Mouse (Mus musculus) forebrain, embryonic 13.5 days (tissue): Measurements from ENCODE around the gene Mogs. TPM values are rescaled to one million over a fixed set of nuclear protein-coding genes. Genes with fewer than 3 reads are reported as not detected.

Source experiments
- ATAC-seq: fragments of 200-750 bp; cut with Nextera tagmentation; 2 replicates; pipeline ENCODE4 v1.8.0; 2017
- H3K27ac ChIP-seq: fragments of 300-500 bp; sonication (generic); 2 replicates; pipeline ENCODE4 v1.5.1; 2015; ENCODE audit warnings: inconsistent platforms, mild to moderate bottlenecking, moderate library complexity
- H3K27me3 ChIP-seq: fragments of 300-500 bp; sonication (generic); 2 replicates; pipeline ENCODE4 v1.6.1; 2015; ENCODE audit warnings: mild to moderate bottlenecking, inconsistent platforms
- H3K36me3 ChIP-seq: fragments of 300-500 bp; sonication (generic); 2 replicates; pipeline ENCODE4 v1.6.1; 2015; ENCODE audit warnings: mild to moderate bottlenecking, inconsistent platforms; ENCODE audit not compliant: poor library complexity, severe bottlenecking
- H3K4me1 ChIP-seq: fragments of 300-500 bp; sonication (generic); 2 replicates; pipeline ENCODE4 v1.6.1; 2015; ENCODE audit warnings: inconsistent platforms
- H3K4me2 ChIP-seq: fragments of 300-500 bp; sonication (generic); 2 replicates; pipeline ENCODE4 v1.6.1; 2015; ENCODE audit warnings: inconsistent platforms, mild to moderate bottlenecking, moderate library complexity
- H3K4me3 ChIP-seq: fragments of 300-500 bp; sonication (generic); 2 replicates; pipeline ENCODE4 v1.5.1; 2015; ENCODE audit warnings: mild to moderate bottlenecking, inconsistent platforms
- H3K9ac ChIP-seq: fragments of 300-500 bp; sonication (generic); 2 replicates; pipeline ENCODE4 v1.6.1; 2015; ENCODE audit warnings: mild to moderate bottlenecking, inconsistent platforms
- H3K9me3 ChIP-seq: fragments of 300-500 bp; sonication (generic); replicated peaks from 2 replicates; pipeline ENCODE4 v1.6.1; 2016; ENCODE audit warnings: inconsistent platforms
- WGBS: fragments of 180-500 bp; shearing (Covaris S2); methylation state at CpG from one replicate; pipeline ENCODE4 v1.1.7; 2015; 5-methylcytosine and 5-hydroxymethylcytosine counted together
- polyA plus RNA-seq: library from polyadenylated mRNA; unstranded; fragments of >200 nt; fragmentation: Nextera tagmentation; extraction: Ambion mirVana; gene quantifications from 2 replicates; pipeline ENCODE4 v1.2.1, GENCODE M21; 2015

Gene Mogs
- polyA plus RNA-seq, 1 experiment from 2014 or later, result 19.2 TPM

- peak overlapping the region; percentile 87 for H3K27ac ChIP-seq
- H3K9ac ChIP-seq, result peak overlapping the region; percentile 84
- H3K9me3 ChIP-seq, result no peaks in the 10 kb centered on the region
- H3K4me1 ChIP-seq, result peaks cover 21% of the 10 kb centered on the region
- peak; percentile 94 for ATAC-seq
- under 1% methylated on average over 46 of the region's 46 CpGs for WGBS
- H3K4me2 ChIP-seq, result peak overlapping the region; percentile 97
- peaks cover 51% of the 10 kb centered on the region for H3K27me3 ChIP-seq
- peaks cover 29% of the 10 kb centered on the region for H3K36me3 ChIP-seq
- peak overlapping the region; percentile 79 for H3K4me3 ChIP-seq
Measured at GRCm38 (mm10) chr6:83078324-83078858, 36.9 kb upstream of the Mogs start.

DNA sequence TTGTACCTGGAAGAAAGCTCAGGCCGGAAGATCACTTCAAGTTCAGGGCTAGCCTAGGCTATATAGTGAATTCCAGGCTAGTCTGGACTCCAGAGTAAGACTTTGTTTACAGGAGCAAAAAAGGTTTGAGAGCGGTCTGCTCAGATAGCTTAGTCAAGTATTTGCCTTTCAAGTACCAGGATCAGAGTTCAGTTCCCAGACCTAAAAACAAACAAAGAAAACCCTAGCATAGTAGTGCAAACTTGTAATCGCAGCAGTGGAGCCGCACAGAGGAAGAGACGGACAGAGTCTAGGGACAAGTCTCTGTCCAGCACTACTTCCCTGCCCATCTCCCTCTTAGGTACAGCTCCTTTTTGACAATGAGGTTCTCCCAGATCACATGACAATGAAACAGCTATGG lies 35.1 kb upstream of the Mogs start:
- Histone ChIP-seq H3K4me3 (no peak overlapping the region), H3K27me3 (peaks cover 51% of the 10 kb centered on the region), H3K27ac (no peak overlapping the region), H3K9me3 (no peaks in the 10 kb centered on the region), H3K4me2 (0 out of 2 replicates have a peak overlapping the region, but pooled peaks have one; percentile 97), H3K4me1 (peaks cover 21% of the 10 kb centered on the region), H3K36me3 (peaks cover 29% of the 10 kb centered on the region), H3K9ac (no peak overlapping the region)
- WGBS, result 94% methylated on average over 5 of the region's 5 CpGs
- no peak for ATAC-seq

DNA sequence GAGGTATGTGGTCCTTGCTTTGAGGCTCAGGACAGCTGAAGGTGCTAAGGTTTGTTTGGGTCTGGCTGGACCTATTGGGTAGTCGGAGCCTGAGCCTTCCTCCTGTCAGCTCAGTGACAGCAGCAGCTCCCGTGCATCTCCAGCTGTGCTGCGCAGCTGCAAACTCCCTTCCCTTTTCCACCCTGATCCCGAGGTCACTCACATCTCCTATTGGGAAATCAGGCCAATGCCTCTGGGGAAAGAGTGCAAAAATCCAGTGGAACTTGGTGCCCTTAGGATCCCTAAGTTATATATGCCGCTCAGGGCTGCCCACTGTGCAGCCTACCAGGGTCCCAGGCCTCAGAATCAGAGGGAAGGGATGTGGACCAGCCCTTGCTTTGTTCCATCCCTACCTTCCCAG lies 31.8 kb upstream of the Mogs start:
- H3K4me3 ChIP-seq, result no peak overlapping the region
- H3K27me3 ChIP-seq, result peaks cover 63% of the 10 kb centered on the region
- no peak overlapping the region for H3K27ac ChIP-seq
- no peak for ATAC-seq
- H3K4me1 ChIP-seq, result peaks cover 19% of the 10 kb centered on the region
- H3K9ac ChIP-seq, result no peak overlapping the region
- 5% methylated on average over 5 of the region's 5 CpGs for WGBS
- H3K36me3 ChIP-seq, result peaks cover 29% of the 10 kb centered on the region
- H3K9me3 ChIP-seq, result no peaks in the 10 kb centered on the region
- no peak overlapping the region for H3K4me2 ChIP-seq

GRCm38 (mm10) chr6:83084477-83084876 lies 30.8 kb upstream of the Mogs start:
- Histone ChIP-seq H3K27me3 (peaks cover 71% of the 10 kb centered on the region), H3K9ac (no peak overlapping the region), H3K4me2 (no peak overlapping the region), H3K36me3 (peaks cover 29% of the 10 kb centered on the region), H3K4me1 (peaks cover 12% of the 10 kb centered on the region), H3K4me3 (no peak overlapping the region), H3K27ac (no peak overlapping the region), H3K9me3 (no peaks in the 10 kb centered on the region)
- ATAC-seq, result no peak
- 5% methylated on average over 6 of the region's 6 CpGs for WGBS

DNA sequence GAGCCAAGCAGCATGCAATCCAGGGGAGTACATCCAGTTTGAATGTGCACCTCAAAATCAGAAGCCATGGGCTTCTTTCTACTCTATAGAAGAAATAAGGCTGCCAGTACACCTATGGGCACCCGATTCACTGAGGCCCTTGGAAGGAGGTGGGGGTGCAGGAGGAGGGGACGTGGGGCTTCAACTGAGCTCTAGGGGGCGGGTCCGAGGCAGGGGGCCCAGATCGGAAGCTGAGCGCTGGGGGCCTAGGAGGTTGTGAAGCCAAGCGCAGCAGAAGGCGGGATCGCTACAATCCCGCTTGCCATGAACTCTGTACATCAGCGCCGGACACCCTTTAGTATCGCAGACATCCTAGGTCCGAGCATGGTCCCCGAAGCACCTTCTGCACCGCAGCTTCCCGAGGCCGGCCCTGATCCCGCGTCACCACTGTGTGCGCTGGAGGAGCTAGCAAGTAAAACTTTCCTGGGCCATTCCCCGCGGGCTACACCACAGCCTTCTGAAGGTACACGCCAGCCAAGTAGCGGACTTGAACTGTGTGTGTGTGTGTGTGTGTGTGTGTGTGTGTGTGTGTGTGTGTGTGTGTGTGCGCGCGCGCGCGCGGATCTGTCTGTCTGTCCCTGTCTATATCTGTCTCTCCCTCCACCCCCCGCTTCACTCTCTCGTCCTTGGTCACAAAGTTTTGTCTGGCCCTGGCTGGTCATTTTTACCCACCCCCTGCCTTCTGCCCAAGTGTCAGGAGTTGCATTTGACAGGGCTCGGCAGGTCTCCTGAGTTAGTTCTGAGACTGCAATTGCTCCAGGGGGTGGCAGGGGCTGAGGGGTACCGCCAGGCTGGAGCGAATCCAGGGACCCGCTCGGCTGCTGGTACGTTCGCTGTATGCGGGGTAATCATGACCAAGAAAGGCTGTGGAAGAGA lies 28.9 kb upstream of the Mogs start, which contains the start of gene Lbx2:
Lbx2 (plus strand) TSS at position 247 of the 915 bp plus-strand sequence.
- Histone ChIP-seq H3K9ac (0 out of 2 replicates have a peak within 1 kb of the TSS, but pooled peaks have one; percentile 16), H3K27me3 (peaks cover 88% of the 10 kb centered on the region), H3K4me2 (peak within 1 kb of the TSS; percentile 5; the same call in 1 of the 2 replicates), H3K4me3 (0 out of 2 replicates have a peak within 1 kb of the TSS, but pooled peaks have one; percentile 4), H3K4me1 (peaks cover 6% of the 10 kb centered on the region; the same call in 1 of the 2 replicates), H3K27ac (no peak within 1 kb of the TSS), H3K36me3 (peaks cover 14% of the 10 kb centered on the region; the same call in 1 of the 2 replicates), H3K9me3 (no peaks in the 10 kb centered on the region)
- ATAC-seq, result no peak
- 2% methylated on average over 42 of the region's 42 CpGs for WGBS

DNA sequence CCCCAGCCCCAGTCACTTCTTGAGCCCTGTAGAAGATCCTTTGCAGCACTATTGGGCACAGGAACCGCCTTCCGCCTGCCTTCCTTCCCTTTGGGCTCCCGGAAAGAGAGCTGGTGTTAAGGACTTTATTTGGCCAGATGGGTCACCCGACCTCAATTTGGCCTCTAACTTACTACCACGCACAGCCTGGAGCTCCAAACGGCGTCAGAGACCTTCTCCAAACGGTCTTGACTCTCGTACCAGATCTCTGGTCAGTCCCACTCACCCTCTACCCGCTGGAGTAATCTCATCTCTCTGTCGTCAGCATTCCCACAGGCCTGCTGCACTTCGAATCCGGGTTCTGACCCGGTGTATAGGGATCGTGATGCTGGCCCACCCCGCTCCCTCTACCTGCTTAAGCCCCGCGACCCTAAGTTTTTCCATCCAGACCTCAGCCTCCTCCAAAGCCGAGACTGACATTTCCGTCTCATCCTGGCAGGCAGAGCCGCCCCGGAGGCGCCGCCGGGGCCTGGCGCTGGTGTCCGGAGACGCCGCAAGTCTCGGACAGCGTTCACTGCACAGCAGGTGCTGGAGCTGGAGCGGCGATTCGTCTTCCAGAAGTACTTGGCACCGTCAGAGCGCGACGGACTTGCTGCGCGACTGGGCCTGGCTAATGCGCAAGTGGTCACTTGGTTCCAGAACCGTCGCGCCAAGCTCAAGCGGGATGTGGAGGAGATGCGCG lies 27.9 kb upstream of the Mogs start:
- no peak for ATAC-seq
- H3K4me3 ChIP-seq, result peak overlapping the region; percentile 14; the same call in 1 of the 2 replicates
- no peak overlapping the region for H3K9ac ChIP-seq
- no peak overlapping the region for H3K27ac ChIP-seq
- no peaks in the 10 kb centered on the region for H3K9me3 ChIP-seq
- 0 out of 2 replicates have a peak, but pooled peaks cover 4% of the 10 kb centered on the region for H3K36me3 ChIP-seq
- peaks cover 6% of the 10 kb centered on the region; the same call in 1 of the 2 replicates for H3K4me1 ChIP-seq
- H3K27me3 ChIP-seq, result peaks cover 94% of the 10 kb centered on the region
- under 1% methylated on average over 47 of the region's 47 CpGs for WGBS
- peak overlapping the region; percentile 24 for H3K4me2 ChIP-seq

DNA sequence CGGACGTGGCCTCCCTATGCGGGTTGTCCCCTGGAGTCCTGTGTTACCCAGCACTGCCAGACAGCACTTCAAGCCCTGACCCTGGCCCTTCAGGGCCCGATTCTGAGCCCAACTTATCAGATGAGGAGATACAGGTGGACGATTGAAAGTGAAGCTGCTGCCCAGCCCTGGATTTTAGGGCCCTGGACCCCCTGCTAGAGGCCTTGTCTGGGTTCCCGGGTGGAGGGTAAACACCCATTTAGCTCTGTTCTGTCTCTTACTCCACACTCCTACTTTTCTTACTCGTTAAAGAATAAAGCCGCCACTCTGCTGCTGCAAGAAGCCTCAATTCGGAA lies 27.4 kb upstream of the Mogs start:
- no peaks in the 10 kb centered on the region for H3K9me3 ChIP-seq

DNA sequence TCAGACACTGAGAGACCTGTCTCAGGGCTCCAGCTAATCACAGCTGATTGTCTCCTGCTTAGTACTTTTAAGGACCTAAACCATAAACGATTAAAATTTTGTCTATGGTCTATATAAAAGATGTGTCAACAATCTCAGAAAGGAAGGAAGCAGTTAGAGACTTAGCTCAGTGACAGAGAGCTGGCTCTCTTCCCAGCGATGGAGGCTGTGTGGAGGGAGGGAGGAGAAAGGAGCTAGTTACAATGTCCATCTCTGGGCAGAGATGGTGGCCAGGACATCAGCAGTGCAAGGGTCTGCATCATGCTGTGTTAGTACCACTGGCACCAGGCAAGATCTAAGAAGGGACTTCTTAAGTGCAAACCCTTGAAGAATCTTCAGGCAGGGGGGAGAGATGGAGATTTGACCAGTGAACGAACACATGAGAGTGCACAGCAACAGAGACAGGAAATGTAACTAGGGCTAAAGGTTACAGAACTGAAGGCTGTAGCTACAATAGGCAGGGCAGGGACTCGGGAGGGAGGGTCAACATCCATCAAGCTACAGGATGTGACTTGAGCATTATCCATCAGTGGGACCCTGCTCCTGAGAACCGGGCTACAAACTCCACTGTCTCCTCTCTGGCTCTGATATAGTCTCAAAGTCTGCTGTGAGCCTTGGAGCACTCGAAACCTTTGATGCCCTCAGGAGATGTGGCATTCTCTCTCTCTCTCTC lies 22.7 kb upstream of the Mogs start:
- Histone ChIP-seq H3K27me3 (peaks cover 58% of the 10 kb centered on the region), H3K4me2 (no peak overlapping the region), H3K9me3 (no peaks in the 10 kb centered on the region), H3K9ac (no peak overlapping the region), H3K27ac (no peak overlapping the region), H3K4me3 (no peak overlapping the region), H3K36me3 (no peaks in the 10 kb centered on the region), H3K4me1 (no peaks in the 10 kb centered on the region; the same call in 1 of the 2 replicates)
- 53% methylated on average over 6 of the region's 6 CpGs for WGBS
- ATAC-seq, result no peak

More for the DNA sequence above, 27.4 kb upstream of the Mogs start:
- H3K27ac ChIP-seq, result no peak overlapping the region
- H3K4me3 ChIP-seq, result peak overlapping the region; percentile 14; the same call in 1 of the 2 replicates
- peaks cover 6% of the 10 kb centered on the region; the same call in 1 of the 2 replicates for H3K4me1 ChIP-seq
- 4% methylated on average over 9 of the region's 9 CpGs for WGBS
- ATAC-seq, result no peak
- peak overlapping the region; percentile 24; the same call in 1 of the 2 replicates for H3K4me2 ChIP-seq
- H3K27me3 ChIP-seq, result peaks cover 94% of the 10 kb centered on the region
- H3K36me3 ChIP-seq, result no peaks in the 10 kb centered on the region
- no peak overlapping the region for H3K9ac ChIP-seq

GRCm38 (mm10) chr6:83095968-83096367 lies 19.3 kb upstream of the Mogs start:
- no peaks in the 10 kb centered on the region for H3K36me3 ChIP-seq
- 56% methylated on average over 6 of the region's 6 CpGs for WGBS
- no peaks in the 10 kb centered on the region for H3K9me3 ChIP-seq
- ATAC-seq, result no peak
- H3K4me3 ChIP-seq, result no peak overlapping the region
- H3K27ac ChIP-seq, result no peak overlapping the region
- peaks cover 39% of the 10 kb centered on the region for H3K27me3 ChIP-seq
- no peak overlapping the region for H3K4me2 ChIP-seq
- H3K9ac ChIP-seq, result no peak overlapping the region
- H3K4me1 ChIP-seq, result 0 out of 2 replicates have a peak, but pooled peaks cover 3% of the 10 kb centered on the region

DNA sequence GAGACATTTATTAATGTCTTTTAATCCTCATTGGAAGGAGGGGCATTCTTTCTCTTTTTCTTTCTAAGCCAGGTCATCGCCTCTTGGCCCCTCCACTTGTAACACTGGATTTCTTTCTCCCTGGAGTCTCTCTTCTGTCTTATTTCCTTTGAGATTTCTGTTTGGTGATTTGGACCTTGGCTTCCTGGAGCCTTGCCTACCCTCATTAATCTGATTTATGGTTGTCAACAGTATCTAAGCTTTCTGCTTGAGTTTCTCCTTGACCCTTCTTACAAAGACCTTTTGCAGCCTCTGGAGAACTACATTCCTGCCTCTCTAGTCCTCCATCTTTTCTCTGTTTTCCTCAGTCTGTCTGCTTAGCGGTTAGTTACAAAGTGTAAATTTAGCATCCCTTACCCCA lies 16.9 kb upstream of the Mogs start:
- Histone ChIP-seq H3K4me1 (peaks cover 22% of the 10 kb centered on the region), H3K9me3 (no peaks in the 10 kb centered on the region), H3K4me3 (no peak overlapping the region), H3K36me3 (no peaks in the 10 kb centered on the region), H3K9ac (no peak overlapping the region), H3K4me2 (no peak overlapping the region), H3K27ac (no peak overlapping the region), H3K27me3 (peaks cover 24% of the 10 kb centered on the region)
- ATAC-seq, result no peak
- 70% methylated on average over 2 of the region's 2 CpGs for WGBS

- peak within 1 kb of the TSS; percentile 82 for H3K9ac ChIP-seq
- H3K4me1 ChIP-seq, result peaks cover 25% of the 10 kb centered on the region
- peak; percentile 86 for ATAC-seq
- H3K27ac ChIP-seq, result peak within 1 kb of the TSS; percentile 70
- H3K4me2 ChIP-seq, result peak within 1 kb of the TSS; percentile 100
- 2% methylated on average over 25 of the region's 25 CpGs for WGBS
- no peaks in the 10 kb centered on the region for H3K9me3 ChIP-seq
- H3K4me3 ChIP-seq, result peak within 1 kb of the TSS; percentile 75
- peaks cover 19% of the 10 kb centered on the region for H3K27me3 ChIP-seq
- H3K36me3 ChIP-seq, result 0 out of 2 replicates have a peak, but pooled peaks cover 7% of the 10 kb centered on the region
Measured at GRCm38 (mm10) chr6:83101316-83101687, 14.0 kb upstream of the Mogs start, which contains the start of the genes Ccdc142 and Gm42688. Ccdc142 (plus strand) TSS chr6:83101601. Gm42688 (plus strand) TSS chr6:83101617.
